Mouse (Mus musculus) ES-E14 (cell line): ENCODE results near the gene Usp19.

Experiments
- CHD2 ChIP-seq: IDR thresholded peaks from 2 replicates; pipeline ENCODE4 v1.6.1; 2014; ENCODE audit warnings: mild to moderate bottlenecking, low read depth, low read length, inconsistent platforms
- HCFC1 ChIP-seq: IDR thresholded peaks from 2 replicates; pipeline ENCODE4 v1.6.1; 2012; ENCODE audit warnings: low read length, inconsistent platforms, borderline replicate concordance; ENCODE audit not compliant: insufficient read depth
- MAFK ChIP-seq: IDR thresholded peaks from 2 replicates; pipeline ENCODE4 v1.6.1; 2014; ENCODE audit warnings: mild to moderate bottlenecking, low read depth, low read length, inconsistent platforms; ENCODE audit not compliant: insufficient read depth
- ZC3H11A ChIP-seq: IDR thresholded peaks from 2 replicates; pipeline ENCODE4 v1.6.1; 2012; ENCODE audit warnings: low read depth, mild to moderate bottlenecking, inconsistent platforms, low read length, borderline replicate concordance
- ZNF384 ChIP-seq: IDR thresholded peaks from 2 replicates; pipeline ENCODE4 v1.6.1; 2012; ENCODE audit warnings: low read depth, low read length, inconsistent platforms

GRCm38 (mm10) chr9:108450292-108451169 lies 39.9 kb upstream of the Usp19 start:
- TF ChIP-seq MAFK (no peak), ZNF384 (no peak), HCFC1 (no peak), ZC3H11A (no peak), CHD2 (no peak)
